Mouse (Mus musculus) forebrain, embryonic 14.5 days (tissue): Measurements from ENCODE around the gene Srsf6. TPM values are rescaled to one million over a fixed set of nuclear protein-coding genes. Genes with fewer than 3 reads are reported as not detected.
A peak's percentile ranks its signal among the peaks of the same experiment; 100 is the strongest.
"Not testable (repeated sequence)": the region's sequence is repeated elsewhere in the genome, so short reads cannot be mapped to it uniquely, and the experiment has no call there.

Source experiments
- ATAC-seq: fragments of 200-750 bp; cut with Nextera tagmentation; 2 replicates; pipeline ENCODE4 v1.8.0; 2017; ENCODE audit warnings: mild to moderate bottlenecking, moderate library complexity
- DNase-seq: peaks from one replicate; pipeline ENCODE4 v3.0.0-alpha.2; 2015; ENCODE audit warnings: low spot score
- H3K27ac ChIP-seq: fragments of 300-500 bp; sonication (generic); 2 replicates; pipeline ENCODE4 v1.5.1; 2014; ENCODE audit warnings: low read depth, mild to moderate bottlenecking, control low read depth, low read length, moderate library complexity
- H3K27me3 ChIP-seq: fragments of 300-500 bp; sonication (generic); replicated peaks from 2 replicates; pipeline ENCODE4 v1.6.1; 2014; ENCODE audit warnings: low read length, control low read depth, mixed read lengths; ENCODE audit not compliant: control insufficient read depth, insufficient read depth
- H3K36me3 ChIP-seq: fragments of 300-500 bp; sonication (generic); 2 replicates; pipeline ENCODE4 v1.6.1; 2014; ENCODE audit warnings: low read length, control low read depth; ENCODE audit not compliant: control insufficient read depth, insufficient read depth
- H3K4me1 ChIP-seq: fragments of 300-500 bp; sonication (generic); 2 replicates; pipeline ENCODE4 v1.6.1; 2014; ENCODE audit warnings: antibody characterized with exemption, low read length, control low read depth; ENCODE audit not compliant: control insufficient read depth, insufficient read depth
- H3K4me2 ChIP-seq: fragments of 300-500 bp; sonication (generic); 2 replicates; pipeline ENCODE4 v1.6.1; 2014; ENCODE audit warnings: mild to moderate bottlenecking, control low read depth, low read length
- H3K4me3 ChIP-seq: fragments of 300-500 bp; sonication (generic); 2 replicates; pipeline ENCODE4 v1.5.1; 2014; ENCODE audit warnings: low read depth, low read length, control low read depth
- H3K9ac ChIP-seq: fragments of 300-500 bp; sonication (generic); 2 replicates; pipeline ENCODE4 v1.6.1; 2014; ENCODE audit warnings: mild to moderate bottlenecking, low read length, control low read depth, moderate library complexity
- H3K9me3 ChIP-seq: fragments of 300-500 bp; sonication (generic); replicated peaks from 2 replicates; pipeline ENCODE4 v1.6.1; 2016; ENCODE audit warnings: low read length, control low read depth, mixed read lengths; ENCODE audit not compliant: control insufficient read depth
- WGBS: fragments of 180-500 bp; shearing (Covaris S2); extraction: QIAGEN DNeasy Blood & Tissue Kit; methylation state at CpG from one replicate; pipeline ENCODE4 v1.1.7; 2014; 5-methylcytosine and 5-hydroxymethylcytosine counted together
- polyA plus RNA-seq: library from polyadenylated mRNA; unstranded; fragments of >200 nt; fragmentation: Nextera tagmentation; extraction: Ambion mirVana; gene quantifications from 2 replicates; pipeline ENCODE4 v1.2.1, GENCODE M21; 2014

Gene Srsf6
- polyA plus RNA-seq, result 149 and 173 TPM in 2 replicates

DNA sequence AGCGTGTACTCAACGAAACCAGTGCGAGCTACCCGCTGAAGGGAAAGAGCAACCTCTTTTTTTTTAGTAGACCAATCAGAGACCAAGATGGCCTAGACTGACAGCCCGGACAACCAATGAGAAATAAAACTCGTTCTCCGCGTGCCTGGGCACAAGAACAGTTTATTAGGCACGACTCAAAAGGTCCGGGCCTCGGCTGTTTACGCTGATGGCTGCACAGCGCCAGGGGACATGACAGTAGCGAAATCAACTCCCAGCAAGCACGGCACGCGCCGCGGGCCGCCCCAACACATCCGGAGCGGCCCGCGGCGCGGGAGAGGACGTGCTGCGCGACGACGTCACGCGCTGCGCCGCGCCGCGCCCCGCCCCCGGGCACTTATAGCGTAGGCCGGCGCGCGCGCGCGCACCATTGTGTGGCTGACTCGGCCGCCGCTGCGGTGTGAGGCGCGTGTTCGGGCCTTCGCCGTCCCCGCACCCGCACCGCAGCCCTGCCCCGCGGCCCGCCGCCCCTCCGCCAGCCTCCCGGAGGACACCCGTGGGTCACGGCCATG, at the start of gene Srsf6:
Srsf6 (plus strand) TSS at position 406 of the 551 bp plus-strand sequence.
- ATAC-seq (peak; percentile 95), DNase-seq (peak; percentile 97)
- H3K4me1 ChIP-seq, result peaks cover 11% of the 10 kb centered on the region
- no peaks in the 10 kb centered on the region for H3K27me3 ChIP-seq
- H3K4me3 ChIP-seq, result peak within 1 kb of the TSS; percentile 97
- peaks cover 34% of the 10 kb centered on the region for H3K36me3 ChIP-seq
- WGBS, result under 1% methylated on average over 59 of the region's 68 CpGs
- no peaks in the 10 kb centered on the region for H3K9me3 ChIP-seq
- H3K4me2 ChIP-seq, result peak within 1 kb of the TSS; percentile 71
- peak within 1 kb of the TSS; percentile 98 for H3K27ac ChIP-seq
- H3K9ac ChIP-seq, result peak within 1 kb of the TSS; percentile 100

DNA sequence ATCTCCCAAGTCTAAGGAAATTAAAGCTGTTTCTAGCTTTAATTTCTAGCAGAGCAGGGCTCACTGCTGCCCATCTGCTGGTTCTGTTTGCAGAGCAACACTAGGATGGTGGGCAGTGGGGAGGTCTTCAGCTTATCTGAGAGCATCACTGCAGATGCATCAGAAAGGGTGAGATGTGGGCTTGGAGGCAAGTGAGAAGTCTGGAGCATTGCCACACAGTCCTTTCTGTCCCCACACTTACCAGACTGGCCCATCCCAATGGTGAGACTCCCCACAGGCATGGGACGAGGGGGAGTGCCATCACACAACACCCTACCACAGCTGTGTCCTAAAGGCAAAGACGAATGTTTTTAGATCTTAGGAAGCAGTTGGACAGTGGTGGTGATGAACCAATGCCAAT, 47.2 kb upstream of the Srsf6 start:
- DNase-seq, result no peak
- Histone ChIP-seq H3K9ac (no peak overlapping the region), H3K27ac (no peak overlapping the region), H3K36me3 (no peaks in the 10 kb centered on the region), H3K27me3 (no peaks in the 10 kb centered on the region), H3K4me3 (no peak overlapping the region), H3K4me1 (no peaks in the 10 kb centered on the region), H3K9me3 (no peaks in the 10 kb centered on the region), H3K4me2 (no peak overlapping the region)
- WGBS, result 76% methylated on average over 2 of the region's 2 CpGs
- no peak for ATAC-seq

DNA sequence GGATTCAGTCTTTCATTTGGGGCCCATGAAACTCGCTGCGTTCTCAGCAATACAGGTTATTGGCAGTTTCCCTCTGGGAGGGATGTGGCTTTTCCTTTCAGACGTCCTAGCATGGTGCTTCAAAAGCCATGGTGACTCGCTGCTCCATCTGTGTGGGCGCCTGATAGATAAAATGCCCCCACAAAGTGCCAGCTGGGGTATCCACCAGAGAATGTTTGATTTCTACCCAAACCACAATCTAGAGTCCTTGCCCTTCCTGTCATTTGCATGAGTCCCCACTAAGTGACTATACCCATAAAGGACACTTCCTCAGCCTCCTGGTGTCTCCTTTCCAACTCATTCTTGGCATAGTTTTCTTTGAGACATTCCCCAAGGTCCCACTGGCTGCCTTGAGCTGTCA, 44.2 kb upstream of the Srsf6 start:
- Histone ChIP-seq H3K9ac (no peak overlapping the region), H3K4me2 (no peak overlapping the region), H3K9me3 (no peaks in the 10 kb centered on the region), H3K4me3 (no peak overlapping the region), H3K27me3 (no peaks in the 10 kb centered on the region), H3K36me3 (no peaks in the 10 kb centered on the region), H3K27ac (no peak overlapping the region), H3K4me1 (no peaks in the 10 kb centered on the region)
- WGBS, result 68% methylated on average over 5 of the region's 5 CpGs
- DNase-seq (no peak), ATAC-seq (no peak)

DNA sequence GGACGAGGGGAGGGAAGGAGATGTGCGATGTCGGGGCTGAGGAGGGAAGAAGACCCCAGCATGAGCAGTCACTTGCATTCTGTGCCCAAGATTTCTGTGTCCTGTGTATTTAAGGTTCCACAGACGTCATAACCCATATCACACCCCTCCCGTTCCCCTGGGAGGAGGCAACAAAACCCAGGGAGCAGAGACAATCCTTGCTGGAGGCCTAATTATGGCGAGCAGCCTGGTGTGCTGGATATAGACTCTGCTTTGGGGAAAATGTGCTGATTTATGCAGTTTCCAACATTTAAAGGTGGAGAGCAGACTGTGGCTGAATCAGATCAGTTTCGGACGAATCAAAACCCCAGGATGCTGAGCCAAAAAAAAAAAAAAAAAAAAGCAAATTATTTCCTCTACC, 42.7 kb upstream of the Srsf6 start:
- Histone ChIP-seq H3K4me2 (no peak overlapping the region), H3K27me3 (no peaks in the 10 kb centered on the region), H3K36me3 (no peaks in the 10 kb centered on the region), H3K4me3 (no peak overlapping the region), H3K27ac (no peak overlapping the region), H3K9me3 (no peaks in the 10 kb centered on the region), H3K9ac (no peak overlapping the region), H3K4me1 (no peaks in the 10 kb centered on the region)
- 88% methylated on average over 8 of the region's 8 CpGs for WGBS
- DNase-seq, result no peak
- no peak for ATAC-seq

DNA sequence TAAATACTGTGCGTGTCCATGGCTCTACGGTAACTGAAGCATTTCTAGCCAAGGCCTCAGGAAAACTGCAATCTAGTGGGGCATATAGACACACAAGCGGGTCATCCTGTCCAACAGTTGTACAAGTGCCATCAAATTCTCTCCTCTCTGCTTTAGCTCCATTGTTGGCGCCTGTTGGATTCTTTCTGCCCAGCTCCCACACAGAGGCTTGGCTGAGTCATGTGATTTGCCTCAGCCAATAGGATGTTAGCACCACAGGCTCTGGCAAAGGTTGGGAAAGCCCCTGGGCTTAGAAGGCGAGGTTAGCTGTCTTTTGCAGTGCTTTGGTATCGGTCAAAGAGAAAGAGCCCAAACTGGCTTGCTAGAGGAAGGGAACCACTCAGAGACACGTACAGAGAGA, 42.1 kb upstream of the Srsf6 start:
- Histone ChIP-seq H3K27ac (no peak overlapping the region), H3K4me1 (no peaks in the 10 kb centered on the region), H3K9me3 (no peaks in the 10 kb centered on the region), H3K27me3 (no peaks in the 10 kb centered on the region), H3K9ac (no peak overlapping the region), H3K36me3 (no peaks in the 10 kb centered on the region), H3K4me3 (no peak overlapping the region), H3K4me2 (no peak overlapping the region)
- ATAC-seq (no peak), DNase-seq (peak; percentile 33)
- WGBS, result 71% methylated on average over 7 of the region's 7 CpGs

DNA sequence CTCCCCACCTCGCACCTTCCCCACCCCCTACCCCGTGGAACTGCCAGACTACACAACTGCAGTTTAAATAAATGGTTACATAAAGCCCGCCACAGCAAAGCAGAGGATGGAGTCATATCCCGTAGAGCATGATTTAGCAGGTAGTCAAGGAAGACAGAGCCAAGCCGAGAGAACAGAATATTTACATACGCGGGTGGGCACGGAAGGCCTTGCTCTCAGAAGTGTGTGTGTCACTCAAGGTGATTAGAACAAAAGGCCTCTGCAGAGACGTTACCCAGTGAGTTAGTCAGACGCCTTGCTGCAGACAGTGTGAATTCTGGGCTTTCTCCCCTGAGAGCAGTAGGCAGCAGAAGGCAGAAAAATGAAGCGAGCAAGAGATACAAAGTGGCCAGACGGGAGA, 41.6 kb upstream of the Srsf6 start:
- no peaks in the 10 kb centered on the region for H3K9me3 ChIP-seq
- H3K4me2 ChIP-seq, result no peak overlapping the region
- H3K27me3 ChIP-seq, result no peaks in the 10 kb centered on the region
- H3K4me3 ChIP-seq, result no peak overlapping the region
- DNase-seq (no peak), ATAC-seq (no peak)
- H3K27ac ChIP-seq, result no peak overlapping the region
- 81% methylated on average over 12 of the region's 12 CpGs for WGBS
- H3K9ac ChIP-seq, result no peak overlapping the region
- H3K4me1 ChIP-seq, result no peaks in the 10 kb centered on the region
- no peaks in the 10 kb centered on the region for H3K36me3 ChIP-seq

DNA sequence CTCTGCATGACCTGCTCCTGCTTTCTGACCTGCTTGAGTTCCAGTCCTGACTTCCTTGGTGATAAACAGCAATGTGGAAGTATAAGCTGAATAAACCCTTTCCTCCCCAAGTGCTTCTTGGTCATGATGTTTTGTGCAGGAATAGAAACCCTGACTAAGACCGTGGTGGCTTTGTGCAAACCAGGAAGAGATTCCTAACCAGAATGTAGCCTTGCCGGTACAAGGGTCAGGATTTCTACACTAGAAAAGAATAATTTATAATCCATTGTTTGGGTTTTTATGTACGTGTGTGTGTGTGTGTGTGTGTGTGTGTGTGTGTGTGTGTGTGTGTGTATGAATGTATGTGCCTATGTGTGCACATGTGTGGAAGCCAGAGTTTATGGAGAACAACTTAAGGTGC, 38.3 kb upstream of the Srsf6 start:
- WGBS, result 92% methylated on average over 3 of the region's 3 CpGs
- H3K27me3 ChIP-seq, result not testable (repeated sequence)

DNA sequence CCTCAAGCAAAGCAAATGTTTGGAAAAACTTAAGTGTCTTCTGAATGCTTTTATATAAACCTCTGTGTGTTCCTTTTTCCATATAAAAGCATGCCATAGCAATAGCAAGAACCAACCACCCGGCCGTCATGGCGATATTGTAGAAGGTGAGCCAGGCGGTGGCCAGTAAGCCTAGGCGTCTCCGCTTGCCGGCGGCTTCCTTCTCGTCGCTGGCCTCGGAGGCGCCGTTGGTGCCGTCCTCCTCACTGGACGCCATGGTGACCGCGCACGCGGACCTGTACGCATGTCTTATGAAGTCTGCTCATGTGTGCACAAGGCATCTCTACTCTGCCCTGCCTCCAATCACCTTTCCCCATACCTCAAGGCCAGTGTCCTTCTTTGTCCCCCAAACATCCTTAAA, 32.1 kb upstream of the Srsf6 start:
- not testable (repeated sequence) for ATAC-seq

More for the DNA sequence above, 38.3 kb upstream of the Srsf6 start:
- not testable (repeated sequence) for H3K9me3 ChIP-seq, H3K9ac ChIP-seq, H3K4me1 ChIP-seq, H3K4me2 ChIP-seq, H3K36me3 ChIP-seq, ATAC-seq, DNase-seq, H3K27ac ChIP-seq, H3K4me3 ChIP-seq

DNA sequence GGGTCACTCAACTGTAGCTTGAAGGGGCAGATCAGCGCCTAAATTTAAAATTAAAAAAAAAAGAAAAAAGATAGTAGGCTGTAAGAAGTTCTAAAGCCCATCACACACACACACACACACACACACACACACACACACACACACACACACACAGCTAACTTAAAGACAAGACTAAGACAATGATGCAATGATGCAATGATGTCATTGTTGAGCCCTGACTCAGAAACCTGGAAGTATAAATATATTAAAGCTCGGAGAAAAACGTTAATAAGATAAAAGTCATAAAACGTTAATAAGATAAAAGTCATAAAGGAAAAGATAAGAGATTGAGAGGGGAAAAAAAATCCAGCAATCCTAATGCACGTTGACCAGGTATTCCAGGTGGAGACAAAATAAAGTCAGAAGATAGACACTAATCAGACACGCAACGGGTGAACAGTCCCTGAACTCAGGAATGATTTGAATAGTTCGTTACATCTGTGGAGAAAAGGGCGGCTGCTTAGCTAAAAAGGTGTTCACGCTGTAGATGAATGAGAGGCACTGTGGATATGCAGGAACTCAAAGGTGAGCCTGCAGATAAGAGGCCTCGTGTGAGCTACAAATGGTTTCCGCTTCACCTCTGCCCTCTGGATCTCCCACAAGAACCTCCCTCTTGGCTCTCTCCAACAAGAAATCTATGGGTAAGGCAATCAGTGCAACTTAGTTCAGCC, 31.3 kb upstream of the Srsf6 start:
- WGBS, result 50% methylated on average over 12 of the region's 12 CpGs
- no peak overlapping the region for H3K4me2 ChIP-seq
- H3K27ac ChIP-seq, result no peak overlapping the region
- H3K4me1 ChIP-seq, result peaks cover 7% of the 10 kb centered on the region
- no peaks in the 10 kb centered on the region for H3K9me3 ChIP-seq
- no peaks in the 10 kb centered on the region for H3K27me3 ChIP-seq
- H3K9ac ChIP-seq, result no peak overlapping the region
- no peak for DNase-seq
- ATAC-seq, result no peak
- no peak overlapping the region for H3K4me3 ChIP-seq
- H3K36me3 ChIP-seq, result no peaks in the 10 kb centered on the region

More for the DNA sequence above, 32.1 kb upstream of the Srsf6 start:
- H3K4me1 ChIP-seq, H3K27ac ChIP-seq, H3K9ac ChIP-seq, H3K4me2 ChIP-seq, H3K4me3 ChIP-seq, H3K27me3 ChIP-seq, DNase-seq, H3K9me3 ChIP-seq, H3K36me3 ChIP-seq: not testable (repeated sequence)
- 92% methylated on average over 19 of the region's 20 CpGs for WGBS
